Mouse (Mus musculus): ENCODE results near the gene Tbcd.

Tbcd gene

DNA sequence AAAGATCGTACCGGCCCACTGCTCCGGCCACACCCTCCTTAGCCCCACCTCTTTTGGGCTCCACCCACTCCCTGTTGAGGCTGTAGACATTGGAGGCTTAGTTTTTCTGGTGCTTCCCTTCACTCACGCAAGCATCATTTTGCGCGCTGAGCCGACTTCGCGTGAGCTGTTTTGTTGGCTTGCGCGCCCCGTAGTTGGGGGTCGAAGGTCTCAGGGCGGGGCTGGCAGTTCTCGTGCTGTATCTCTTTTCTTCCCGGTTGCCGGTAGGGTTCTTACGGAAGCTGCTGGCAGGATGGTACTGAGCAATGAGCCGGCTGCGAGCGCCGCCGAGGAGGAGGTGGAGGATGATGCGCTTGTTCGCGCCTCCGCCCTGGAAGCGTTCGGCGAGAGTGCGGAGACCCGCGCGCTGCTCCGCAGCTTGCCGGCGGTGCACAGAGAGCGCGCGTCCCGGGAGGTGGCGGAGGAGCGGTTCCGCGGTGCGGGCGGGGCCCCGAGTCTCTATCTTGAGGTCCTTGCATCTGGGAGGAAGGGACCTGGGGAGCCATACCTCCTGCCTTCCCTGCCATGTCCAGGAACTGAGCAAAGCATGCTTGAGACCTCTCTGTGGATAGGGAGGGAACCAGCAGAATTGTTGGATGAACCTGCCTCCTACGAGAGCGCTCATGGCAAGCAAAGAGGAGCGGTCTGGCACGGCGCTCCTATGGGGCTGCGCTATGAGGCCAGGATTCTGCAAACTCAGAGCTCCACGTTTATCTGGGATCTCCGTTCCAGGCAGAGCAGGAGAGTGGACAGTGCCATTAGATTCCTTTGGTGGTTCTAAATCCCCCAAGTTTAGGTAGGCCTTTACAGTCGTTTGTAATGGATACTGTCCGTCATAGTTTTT, at the start of gene Tbcd:
TSS of gene Tbcd (plus strand) at position 197 of the 883 bp plus-strand sequence.
- DNase-seq (ENCODE audit: low spot score): peak; percentile 88

DNA sequence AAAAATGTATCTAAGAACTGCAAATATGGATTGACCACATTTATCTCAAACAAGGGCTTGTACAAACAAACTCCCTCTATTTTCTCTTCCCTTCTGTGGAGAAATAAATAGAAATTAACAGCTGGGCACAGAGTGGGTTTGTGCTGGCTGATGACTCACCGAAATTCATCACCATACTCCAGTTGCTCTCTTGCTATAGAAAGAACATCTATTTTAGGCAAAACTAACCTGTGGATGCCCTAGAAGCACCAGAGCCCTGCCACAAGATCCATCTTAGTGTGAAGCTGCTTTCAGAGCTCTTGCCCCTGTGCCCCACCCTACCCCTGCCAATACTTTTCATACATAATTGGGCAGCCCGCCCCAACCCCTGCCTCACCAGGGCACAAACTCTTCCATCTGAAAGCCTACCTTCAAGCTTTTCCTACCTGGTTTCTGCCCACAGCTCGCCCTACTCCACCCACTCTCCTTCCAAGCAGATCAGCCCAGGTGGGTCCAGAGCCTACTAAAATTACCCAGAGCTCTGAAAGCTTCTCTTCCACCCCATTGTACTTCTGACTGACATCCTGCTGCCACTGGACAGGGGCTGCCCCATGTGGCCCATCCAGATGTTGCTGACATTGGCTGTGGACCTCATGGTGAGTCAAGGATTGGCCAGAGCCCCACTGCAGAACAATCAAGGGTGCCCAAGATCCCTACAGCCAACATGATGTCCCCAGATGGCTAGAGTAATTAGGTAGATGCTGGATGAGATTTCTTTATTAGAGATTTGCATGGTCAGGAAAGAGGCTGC, 44.2 kb upstream of the Tbcd start:
- no peak for DNase-seq (ENCODE audit: low spot score)

DNA sequence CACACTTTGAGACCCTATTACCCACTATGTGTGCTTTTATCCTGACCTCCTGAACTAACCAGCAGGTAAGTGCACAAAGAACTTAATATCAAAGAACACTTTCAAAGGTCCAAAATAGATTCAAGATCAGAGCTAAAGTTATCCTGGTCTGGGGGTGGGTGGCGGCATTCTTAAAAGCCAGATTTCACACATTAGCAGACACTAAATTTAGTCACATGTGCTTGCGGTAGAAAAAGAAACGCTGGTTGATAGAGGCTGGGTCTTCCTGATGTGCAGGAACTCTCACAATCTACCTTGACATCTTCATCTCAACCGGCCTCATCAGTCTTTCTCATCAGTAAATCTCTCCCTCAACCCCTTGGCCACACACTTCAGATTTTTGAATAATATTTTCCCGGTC, 37.0 kb upstream of the Tbcd start:
- DNase-seq (ENCODE audit: low spot score): no peak

DNA sequence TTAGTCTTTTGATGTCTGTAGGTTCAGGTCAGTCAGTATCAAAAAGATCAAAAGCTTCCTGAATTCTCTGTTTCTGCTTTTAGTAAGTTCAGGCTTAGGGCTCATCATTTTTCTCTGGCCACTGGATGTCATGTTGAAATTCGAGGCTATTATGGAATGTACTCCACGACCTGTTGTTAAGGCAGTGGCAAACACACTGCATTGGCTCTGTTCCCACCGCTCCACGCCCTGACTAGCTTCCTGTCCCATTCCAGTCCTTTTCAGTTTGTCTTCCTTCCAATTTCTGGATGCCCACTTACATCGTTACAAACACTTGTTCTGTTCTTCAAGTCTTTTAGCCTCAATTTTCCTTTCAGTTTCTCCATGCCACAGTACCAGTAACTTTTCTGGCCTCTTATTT, 36.4 kb upstream of the Tbcd start:
- no peak for DNase-seq (ENCODE audit: low spot score)

DNA sequence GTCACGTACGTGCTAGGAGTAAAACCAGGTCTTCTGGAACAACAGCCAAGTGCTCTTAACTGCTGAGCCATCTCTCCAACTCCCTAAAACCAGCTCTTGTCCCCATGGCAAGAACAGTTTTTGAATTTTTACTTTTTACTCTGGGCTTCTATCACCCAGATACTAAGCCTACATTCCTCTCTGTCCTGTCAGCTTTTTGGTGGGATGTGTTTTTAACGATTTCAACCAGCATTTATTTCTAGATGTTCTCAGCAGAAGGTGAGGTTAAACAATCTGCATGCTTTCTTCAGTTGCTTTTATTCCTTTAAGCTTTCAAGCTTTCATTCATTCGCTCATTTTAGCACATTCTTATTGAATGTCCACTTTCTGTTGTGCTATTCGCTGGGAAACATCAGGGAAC, 33.8 kb upstream of the Tbcd start:
- no peak for DNase-seq (ENCODE audit: low spot score)

DNA sequence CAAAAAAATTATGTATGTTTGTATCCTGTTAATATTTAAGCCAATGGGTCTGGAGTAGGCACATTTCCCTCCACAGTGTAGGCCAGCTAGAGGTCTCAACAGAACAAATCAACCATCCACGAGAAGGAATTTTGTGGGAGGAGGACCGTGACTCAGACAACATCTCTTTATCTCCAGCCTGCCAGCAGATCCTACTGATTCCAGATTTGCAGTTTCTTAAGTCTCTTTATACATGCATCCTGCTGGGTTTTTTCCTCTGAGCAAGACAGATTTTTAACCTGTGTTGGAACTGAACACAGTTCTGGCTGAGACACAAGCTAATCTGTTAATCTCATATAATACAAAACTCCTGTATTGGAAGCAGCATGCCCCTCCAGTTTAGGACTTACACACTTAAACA, 32.8 kb upstream of the Tbcd start:
- DNase-seq (ENCODE audit: low spot score): no peak

DNA sequence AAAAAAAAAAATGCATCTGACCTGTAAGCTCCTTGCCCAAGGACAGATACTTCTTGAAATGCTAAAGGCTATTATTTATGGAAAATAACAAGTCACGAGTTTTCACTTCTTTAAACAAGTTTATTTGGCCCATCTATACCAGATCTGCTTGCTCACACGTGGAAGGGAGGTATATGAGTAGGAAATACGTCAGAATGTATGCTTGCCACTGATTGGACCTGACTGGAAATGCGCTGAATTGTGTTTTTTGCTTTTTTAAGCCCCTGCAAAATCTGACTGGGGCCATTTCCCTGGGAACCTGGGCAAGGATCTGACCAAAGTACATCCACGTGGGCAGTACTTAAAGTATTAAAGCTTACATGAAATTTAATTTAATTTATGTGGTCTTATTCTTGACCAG, 31.4 kb upstream of the Tbcd start:
- DNase-seq (ENCODE audit: low spot score): no peak

DNA sequence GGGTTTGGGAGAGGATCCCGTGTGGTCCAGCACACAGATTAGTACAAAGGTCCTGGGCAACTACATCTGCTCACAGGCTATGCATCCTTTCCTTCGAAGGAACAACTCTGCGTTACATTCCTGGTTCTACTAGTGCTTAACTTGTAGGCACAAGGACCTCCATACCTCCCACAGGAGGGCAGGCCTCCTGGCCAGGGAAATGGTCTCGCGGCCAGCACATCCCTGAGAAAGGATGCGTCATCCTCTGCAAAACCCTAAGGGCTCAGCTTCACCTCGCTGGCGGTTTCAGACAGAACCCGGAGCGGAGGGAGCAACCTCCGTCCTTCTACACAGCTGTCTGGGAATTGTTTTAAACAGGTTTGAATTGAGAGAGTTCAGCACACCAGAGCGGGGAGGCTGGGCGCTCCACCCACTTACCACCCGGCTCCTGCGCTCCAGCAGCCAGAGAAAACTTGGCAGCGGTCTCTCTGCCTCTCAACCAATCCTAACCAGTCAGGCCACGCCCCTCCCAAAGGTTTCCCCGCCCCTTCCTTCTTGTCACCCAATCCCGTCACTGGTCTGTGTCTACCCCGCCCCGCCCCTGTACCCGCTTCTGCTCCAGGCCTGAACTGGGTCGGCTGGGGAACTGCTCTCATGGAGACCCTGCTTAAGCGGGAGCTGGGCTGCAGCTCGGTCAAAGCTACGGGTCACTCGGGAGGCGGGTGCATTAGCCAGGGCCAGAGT, 30.8 kb upstream of the Tbcd start, which contains the start of gene Fn3krp:
TSS of gene Fn3krp (plus strand) at position 572 of the 723 bp plus-strand sequence.
- DNase-seq (ENCODE audit: low spot score): peak; percentile 98

DNA sequence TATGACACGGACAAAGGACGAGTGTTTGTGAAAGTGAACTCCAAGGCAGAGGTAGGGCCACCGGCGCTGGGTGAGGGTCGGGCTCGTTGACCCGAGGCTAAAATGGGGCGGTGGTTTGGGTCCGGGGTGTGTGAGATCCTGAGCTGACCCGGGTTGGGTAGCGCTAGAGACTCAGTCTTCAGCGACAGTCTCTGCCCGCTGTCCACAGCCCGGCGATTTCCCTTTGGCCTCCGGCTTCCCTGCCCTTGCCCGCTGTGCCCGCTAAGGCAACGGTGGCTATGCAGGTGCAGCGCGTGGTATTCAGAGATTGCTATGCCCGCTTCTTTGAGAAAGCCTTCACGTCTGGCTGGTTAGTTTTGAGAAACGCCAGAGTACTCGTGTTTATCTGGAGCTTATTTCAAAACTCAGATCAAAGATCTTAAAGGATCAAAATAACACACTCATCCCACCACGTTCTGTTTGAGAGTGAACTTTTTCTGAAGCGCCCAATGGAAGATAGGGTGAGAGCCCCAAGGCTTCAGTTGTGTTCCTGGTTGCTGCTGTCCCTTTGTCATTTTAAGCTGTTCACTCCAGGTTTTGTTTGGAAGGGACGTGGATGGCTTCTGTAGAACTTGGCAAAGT, 30.1 kb upstream of the Tbcd start:
- DNase-seq (ENCODE audit: low spot score): no peak

DNA sequence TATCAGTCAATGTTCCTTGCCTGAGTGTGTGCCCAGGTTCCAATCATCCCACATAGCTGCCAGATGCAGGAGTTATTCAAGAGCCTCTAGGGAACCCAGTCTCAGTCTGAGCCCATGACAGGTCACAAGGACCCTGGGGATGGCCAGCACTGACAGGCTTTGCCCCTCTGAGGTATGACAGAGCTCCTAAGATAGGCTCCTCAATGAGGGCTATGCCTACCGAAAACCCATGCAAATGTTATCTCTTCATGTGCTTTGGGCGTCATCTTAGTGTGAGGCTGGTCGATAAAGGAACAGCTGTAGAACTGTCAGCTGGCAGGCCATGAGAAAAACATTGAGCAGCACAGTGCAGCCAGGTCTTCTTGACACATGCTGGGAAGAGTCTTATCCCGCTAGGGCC, 18.4 kb upstream of the Tbcd start:
- DNase-seq (ENCODE audit: low spot score): no peak

DNA sequence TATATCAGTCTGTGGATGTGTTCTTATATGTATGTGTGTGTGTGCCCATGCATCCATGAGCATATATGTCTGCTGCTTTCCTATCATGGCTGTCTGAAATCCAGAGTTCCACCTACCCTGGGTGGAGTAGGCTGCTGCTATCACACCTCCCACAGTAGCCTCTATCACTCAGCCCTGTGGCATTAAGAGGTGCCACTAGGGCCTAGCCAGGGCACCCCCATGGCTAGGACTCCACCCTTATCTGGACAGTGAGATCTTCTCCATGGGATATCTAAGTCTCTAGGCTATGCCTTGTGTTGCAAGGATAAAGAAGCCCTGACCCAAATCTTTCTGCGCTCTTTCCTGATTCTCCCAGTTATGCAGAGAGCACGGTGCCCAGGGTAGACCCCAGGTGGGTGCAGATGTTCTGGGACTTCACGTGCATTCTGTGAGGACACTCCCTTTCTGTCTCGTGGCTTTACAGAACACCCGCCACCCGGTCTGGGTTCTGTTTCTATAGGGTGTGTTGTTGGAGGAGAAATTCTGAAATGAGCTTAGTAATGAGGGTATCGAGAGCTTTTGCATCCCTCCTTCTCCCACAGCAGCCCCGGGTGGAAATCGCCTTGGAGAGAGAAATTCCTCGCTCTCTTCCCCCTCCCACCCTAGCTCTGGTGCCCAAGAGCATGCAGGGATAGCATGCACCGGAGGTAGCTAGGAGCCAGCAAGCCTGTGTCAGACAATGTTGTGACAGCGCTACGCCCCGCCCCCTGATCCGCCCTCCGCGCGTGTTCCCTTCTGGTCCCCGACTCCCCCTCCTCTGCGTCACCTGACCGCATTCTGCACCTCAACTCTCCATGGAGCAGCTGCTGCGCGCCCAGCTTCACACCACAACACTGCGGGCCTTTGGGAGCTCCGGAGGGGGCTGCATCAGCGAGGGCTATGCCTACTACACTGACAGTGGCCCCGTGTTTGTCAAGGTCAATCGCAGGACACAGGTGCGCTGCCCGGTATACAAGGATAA, 17.3 kb upstream of the Tbcd start, which contains the start of gene Fn3k:
TSS of gene Fn3k (plus strand) at position 758 of the 1,000 bp plus-strand sequence.
- peak; percentile 64 for DNase-seq (ENCODE audit: low spot score)

DNA sequence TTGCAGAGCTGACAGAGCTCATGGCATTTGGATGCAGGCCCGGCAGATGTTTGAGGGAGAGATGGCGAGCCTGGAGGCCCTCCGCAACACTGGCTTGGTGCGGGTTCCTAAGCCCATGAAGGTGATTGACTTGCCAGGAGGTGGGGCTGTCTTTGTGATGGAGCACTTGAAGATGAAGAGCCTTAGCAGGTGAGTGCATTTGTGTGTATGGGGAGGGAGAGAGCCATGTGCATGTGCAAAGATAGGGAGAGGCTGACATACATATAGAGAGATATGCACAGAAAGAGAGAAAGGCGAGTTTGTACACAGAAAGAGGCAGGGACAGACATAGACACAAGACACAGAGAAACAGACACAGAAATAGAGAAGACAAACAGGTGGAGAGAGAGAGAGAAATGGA, 14.5 kb upstream of the Tbcd start:
- no peak for DNase-seq (ENCODE audit: low spot score)

DNA sequence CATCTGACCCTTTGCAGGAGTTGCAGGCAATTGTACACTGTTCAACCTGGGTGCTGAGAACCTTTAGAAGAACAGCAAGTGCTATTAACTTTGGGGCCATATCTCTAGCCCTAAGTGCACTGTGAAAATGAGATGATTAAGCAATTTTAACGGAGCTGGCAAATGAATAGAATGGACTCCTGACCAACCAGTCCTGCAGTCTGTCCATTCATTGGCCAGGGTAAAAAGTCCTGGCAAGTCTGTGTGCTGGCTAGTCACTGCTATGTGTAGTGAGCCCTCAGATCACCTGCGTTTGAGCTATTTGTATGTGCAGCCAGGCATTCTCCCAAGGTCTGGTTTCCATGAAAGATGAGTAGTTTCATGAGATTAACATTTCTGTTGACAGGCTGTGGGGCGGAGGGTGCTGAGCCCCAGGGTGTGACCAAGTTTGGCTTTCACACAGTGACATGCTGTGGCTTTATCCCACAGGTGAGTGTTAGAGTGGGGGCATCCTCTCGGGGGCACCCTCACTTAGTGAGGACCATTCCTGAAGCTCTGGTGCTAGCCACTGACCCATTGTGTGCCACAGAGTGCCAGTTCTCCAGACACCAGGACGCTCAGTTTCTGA, 12.0 kb upstream of the Tbcd start:
- no peak for DNase-seq (ENCODE audit: low spot score)

DNA sequence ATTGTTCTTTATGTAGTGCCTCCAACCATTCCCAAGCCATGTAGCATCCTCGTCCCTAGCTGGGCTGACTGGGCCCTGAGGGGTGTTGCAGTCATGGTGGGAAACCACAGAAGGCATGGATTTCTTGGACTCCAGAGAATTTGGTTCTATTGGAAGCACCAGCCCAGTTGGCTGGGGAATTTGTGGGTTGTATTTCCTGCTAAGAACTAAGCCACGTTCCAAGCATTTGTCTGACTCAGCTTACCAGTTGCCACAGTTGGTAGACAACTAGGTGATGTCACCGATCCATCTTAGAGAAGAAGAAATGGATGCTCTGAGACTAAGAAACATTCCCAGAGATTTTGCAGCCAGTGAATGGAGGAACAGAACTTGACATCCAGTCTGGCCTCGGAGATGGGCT, 10.1 kb upstream of the Tbcd start:
- DNase-seq (ENCODE audit: low spot score): no peak

DNA sequence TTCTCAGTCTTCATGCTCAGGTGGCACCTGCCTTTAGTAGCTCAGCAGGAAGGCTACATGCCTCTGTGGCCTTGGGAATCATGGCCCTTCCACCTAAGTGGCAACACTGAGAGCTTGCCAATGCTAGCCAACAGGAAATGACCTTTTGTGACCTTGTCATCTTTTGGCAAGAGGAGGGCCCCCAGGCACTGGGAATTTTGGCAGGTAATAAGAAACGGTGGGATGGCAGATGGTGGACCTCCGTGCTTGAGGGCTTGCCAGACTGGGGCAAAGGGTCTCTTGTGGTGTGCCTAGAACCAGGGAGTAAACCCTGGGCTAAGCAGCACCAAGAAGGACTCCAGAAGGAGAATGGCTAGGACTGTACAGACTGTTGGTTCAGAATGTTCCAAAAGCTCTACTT, 9.7 kb upstream of the Tbcd start:
- no peak for DNase-seq (ENCODE audit: low spot score)

DNA sequence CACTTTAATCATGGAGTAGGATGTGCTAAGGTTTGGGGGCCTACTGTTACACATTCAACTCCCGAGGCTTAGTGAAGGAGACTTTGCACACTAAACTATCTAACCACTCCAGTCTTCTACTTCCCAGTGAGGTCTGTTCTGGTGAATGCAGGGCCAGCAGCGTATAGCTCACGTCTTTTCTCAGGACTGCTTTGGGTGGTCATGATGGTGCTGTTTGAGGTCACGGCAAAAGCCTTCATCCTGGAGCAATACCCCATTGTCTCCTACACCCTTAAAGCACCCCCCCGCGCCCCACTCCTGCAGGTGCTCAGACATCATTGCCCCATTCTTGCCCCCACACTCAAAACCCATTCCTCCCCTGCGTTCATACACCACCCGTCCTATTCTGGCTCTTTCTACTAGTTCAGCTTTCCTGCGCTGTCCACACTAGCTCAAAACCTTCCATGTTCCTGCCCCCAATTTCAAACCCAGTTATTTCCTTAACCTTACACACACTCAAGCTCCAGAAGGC, 478 bp upstream of the Tbcd start:
- no peak for DNase-seq (ENCODE audit: low spot score)

DNA sequence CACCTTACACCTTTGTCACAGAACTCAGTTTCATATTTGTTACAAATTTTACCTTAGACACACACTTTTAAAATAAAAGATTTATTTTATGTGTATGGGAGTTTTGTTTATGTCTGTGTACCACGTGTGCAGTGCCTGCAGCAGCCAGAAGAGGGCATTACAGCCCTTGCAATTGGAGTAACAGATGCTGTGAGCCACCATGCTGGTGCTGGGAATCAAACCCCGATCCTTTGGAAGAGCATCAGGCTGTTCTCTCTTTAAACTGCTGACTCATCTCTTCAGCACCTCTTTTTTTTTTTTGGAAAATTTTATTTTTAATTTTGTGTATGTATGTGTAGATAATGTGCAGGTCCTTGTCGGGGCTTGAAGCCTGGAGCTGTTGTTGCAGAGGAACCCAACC, 6.1 kb downstream of the Tbcd start:
- DNase-seq (ENCODE audit: low spot score): no peak

DNA sequence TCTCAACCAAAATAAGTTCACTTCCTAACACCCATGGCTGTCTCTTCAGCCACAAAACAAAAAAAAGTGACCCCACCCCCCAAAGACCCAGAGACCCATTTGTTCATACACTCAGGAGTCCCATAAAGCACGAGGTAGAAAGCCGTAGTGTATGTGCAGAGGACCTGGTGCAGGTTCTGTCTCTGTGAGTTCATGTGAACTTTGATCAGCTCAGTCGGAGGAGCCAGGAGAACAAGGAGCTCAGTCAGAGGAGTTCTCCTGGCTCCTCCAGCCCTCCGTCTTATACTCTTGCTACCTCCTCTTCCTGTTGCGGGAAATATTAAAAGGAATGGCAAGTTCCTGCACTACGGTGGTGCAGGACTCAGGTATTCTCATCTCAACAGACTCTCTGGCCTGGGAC, 15.7 kb downstream of the Tbcd start:
- no peak for DNase-seq (ENCODE audit: low spot score)

DNA sequence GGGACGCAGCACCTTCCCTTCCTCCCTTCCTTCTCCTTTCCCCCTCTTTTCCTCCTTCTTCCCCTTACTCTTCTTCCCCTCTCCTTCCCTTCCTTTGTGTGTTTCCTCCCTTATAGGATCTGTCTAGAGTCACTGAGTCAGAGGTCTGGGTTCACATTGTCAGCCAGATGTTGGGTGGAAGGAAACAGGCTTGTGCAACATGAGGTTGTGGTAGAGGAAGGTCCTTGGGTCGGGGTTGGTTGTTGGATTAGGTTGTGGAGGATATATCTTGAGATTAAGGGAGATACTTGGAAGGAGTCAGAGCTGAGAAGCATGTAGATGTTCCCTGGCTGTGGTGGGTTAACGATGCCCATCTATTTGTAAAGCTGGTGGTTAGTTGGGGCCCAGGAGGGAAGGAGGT, 23.1 kb downstream of the Tbcd start:
- DNase-seq (ENCODE audit: low spot score): no peak
